Mouse (Mus musculus): ENCODE results near the gene Mecom. TPM values are rescaled to one million over a fixed set of nuclear protein-coding genes. Genes with fewer than 3 reads are reported as not detected.
A peak's percentile ranks its signal among the peaks of the same experiment; 100 is the strongest.

Mecom gene
- polyA plus RNA-seq, 1 experiment from 2014 or later = 13.0 TPM

DNA sequence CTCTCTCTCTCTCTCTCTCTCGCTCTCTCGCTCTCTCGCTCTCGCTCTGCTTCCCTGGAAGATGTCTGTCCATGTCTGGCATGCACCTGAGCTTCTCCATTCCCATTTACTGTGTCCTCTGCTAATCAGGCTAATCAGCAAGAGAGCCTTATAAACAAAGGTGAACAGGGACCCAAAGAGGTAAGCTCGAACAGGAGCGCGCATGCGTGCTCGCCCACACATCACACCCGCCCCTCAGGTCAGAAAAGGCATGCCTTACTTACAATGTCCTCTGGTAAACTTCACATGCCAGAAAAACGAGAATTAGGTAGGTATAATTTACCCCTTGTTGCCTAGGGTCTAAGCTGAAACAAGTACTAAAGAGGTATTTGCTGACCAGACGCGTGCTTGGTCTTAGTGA is 527.8 kb downstream of the Mecom start:
- no peaks in the 10 kb centered on the region for H3K36me3 ChIP-seq (ENCODE audit: control insufficient read depth, insufficient read depth, low read length)
- H3K4me1 ChIP-seq (ENCODE audit: control insufficient read depth, insufficient read depth, low read length) = no peaks in the 10 kb centered on the region
- H3K9me3 ChIP-seq (ENCODE audit: control insufficient read depth, low read length) = no peaks in the 10 kb centered on the region
- no peak overlapping the region for H3K9ac ChIP-seq (ENCODE audit: low read depth, low read length)
- H3K27ac ChIP-seq (replicated peaks; ENCODE audit: low read depth, low read length) = no peak overlapping the region
- no peak overlapping the region for H3K4me3 ChIP-seq (ENCODE audit: low read depth, low read length)
- H3K4me2 ChIP-seq (ENCODE audit: low read depth, low read length) = no peak overlapping the region
- WGBS = 87% methylated on average over 13 of the region's 13 CpGs
- no peak for DNase-seq (ENCODE audit: low spot score)
- 0 out of 2 replicates have a peak, but pooled peaks cover 2% of the 10 kb centered on the region for H3K27me3 ChIP-seq (replicated peaks; ENCODE audit: control insufficient read depth, insufficient read depth, low read length)
- no peak for ATAC-seq (ENCODE audit: low read depth)

DNA sequence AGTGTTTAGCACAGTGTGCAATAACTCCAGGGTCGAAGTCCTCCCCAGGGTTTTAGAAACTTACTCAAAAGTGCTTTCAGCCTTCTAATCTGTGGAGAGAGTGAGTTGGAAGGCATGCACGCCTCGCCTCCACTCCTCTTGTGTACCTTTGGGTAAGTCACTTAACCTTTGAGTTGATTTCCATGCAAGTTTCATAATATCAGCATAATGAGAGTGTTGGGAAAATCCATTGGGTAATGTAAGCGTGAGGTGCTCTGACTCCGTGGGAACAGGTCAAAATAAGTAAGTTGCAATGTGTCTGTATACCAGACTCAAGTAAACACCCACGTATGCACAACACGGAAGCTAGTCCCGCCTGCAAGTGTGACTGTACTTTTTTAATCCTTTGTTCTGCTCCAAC is 528.4 kb downstream of the Mecom start:
- no peaks in the 10 kb centered on the region for H3K4me1 ChIP-seq (ENCODE audit: control insufficient read depth, insufficient read depth, low read length)
- no peak overlapping the region for H3K9ac ChIP-seq (ENCODE audit: low read depth, low read length)
- no peaks in the 10 kb centered on the region for H3K9me3 ChIP-seq (ENCODE audit: control insufficient read depth, low read length)
- WGBS = 82% methylated on average over 8 of the region's 8 CpGs
- ATAC-seq (ENCODE audit: low read depth) = no peak
- H3K4me2 ChIP-seq (ENCODE audit: low read depth, low read length) = no peak overlapping the region
- no peaks in the 10 kb centered on the region for H3K36me3 ChIP-seq (ENCODE audit: control insufficient read depth, insufficient read depth, low read length)
- no peak overlapping the region for H3K27ac ChIP-seq (replicated peaks; ENCODE audit: low read depth, low read length)
- 0 out of 2 replicates have a peak, but pooled peaks cover 2% of the 10 kb centered on the region for H3K27me3 ChIP-seq (replicated peaks; ENCODE audit: control insufficient read depth, insufficient read depth, low read length)
- no peak overlapping the region for H3K4me3 ChIP-seq (ENCODE audit: low read depth, low read length)
- no peak for DNase-seq (ENCODE audit: low spot score)

DNA sequence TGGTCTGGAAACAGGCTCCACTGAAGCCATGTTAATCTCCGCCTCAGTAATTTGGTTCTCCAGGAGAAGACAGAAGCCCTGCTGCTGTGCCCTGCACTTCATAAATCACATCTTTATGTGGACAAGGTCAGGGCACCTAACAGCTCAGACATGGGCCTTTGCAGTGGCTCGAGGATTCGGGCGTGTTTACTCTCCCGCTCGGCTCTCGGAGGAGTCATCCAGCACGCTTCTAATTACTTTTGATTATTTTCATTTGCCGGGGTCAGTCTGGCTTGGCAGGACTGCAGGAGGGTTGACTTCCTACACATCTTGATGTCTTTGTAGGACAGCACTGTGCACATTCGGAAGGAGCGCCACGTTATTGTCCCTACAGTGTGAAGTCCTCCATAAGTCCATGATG is 529.6 kb downstream of the Mecom start:
- Histone ChIP-seq H3K27ac (replicated peaks; ENCODE audit: low read depth, low read length) (no peak overlapping the region), H3K36me3 (ENCODE audit: control insufficient read depth, insufficient read depth, low read length) (no peaks in the 10 kb centered on the region), H3K4me1 (ENCODE audit: control insufficient read depth, insufficient read depth, low read length) (no peaks in the 10 kb centered on the region), H3K4me3 (ENCODE audit: low read depth, low read length) (no peak overlapping the region), H3K9ac (ENCODE audit: low read depth, low read length) (no peak overlapping the region), H3K4me2 (ENCODE audit: low read depth, low read length) (no peak overlapping the region), H3K27me3 (replicated peaks; ENCODE audit: control insufficient read depth, insufficient read depth, low read length) (0 out of 2 replicates have a peak, but pooled peaks cover 2% of the 10 kb centered on the region), H3K9me3 (ENCODE audit: control insufficient read depth, low read length) (no peaks in the 10 kb centered on the region)
- DNase-seq (ENCODE audit: low spot score) = no peak
- WGBS = 22% methylated on average over 12 of the region's 12 CpGs
- ATAC-seq (ENCODE audit: low read depth) = no peak

DNA sequence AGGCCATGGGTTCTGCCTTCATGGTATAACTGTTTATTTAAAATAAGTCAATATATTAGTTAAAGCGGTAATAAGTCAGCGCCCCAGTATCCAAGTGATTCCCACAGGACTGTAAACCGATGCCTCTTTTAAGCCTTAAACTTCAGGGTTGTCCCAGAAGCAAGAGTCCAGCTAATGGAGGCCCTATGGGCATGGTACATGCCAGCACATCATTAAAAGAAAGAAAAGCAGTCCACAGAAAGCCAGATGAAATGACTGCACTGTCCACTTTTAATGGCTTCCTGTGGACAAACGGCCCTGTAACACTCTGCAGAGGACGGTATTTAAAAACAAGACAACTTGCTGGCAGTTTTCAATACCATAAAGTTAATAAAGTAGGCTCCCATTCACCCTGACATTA is 531.0 kb downstream of the Mecom start:
- ATAC-seq (ENCODE audit: low read depth) = no peak
- Histone ChIP-seq H3K9ac (ENCODE audit: low read depth, low read length) (no peak overlapping the region), H3K27ac (replicated peaks; ENCODE audit: low read depth, low read length) (no peak overlapping the region), H3K27me3 (replicated peaks; ENCODE audit: control insufficient read depth, insufficient read depth, low read length) (peaks cover 2% of the 10 kb centered on the region; the same call in 1 of the 2 replicates), H3K4me2 (ENCODE audit: low read depth, low read length) (no peak overlapping the region), H3K4me3 (ENCODE audit: low read depth, low read length) (no peak overlapping the region), H3K4me1 (ENCODE audit: control insufficient read depth, insufficient read depth, low read length) (no peaks in the 10 kb centered on the region), H3K36me3 (ENCODE audit: control insufficient read depth, insufficient read depth, low read length) (no peaks in the 10 kb centered on the region), H3K9me3 (ENCODE audit: control insufficient read depth, low read length) (no peaks in the 10 kb centered on the region)
- 53% methylated on average over 5 of the region's 5 CpGs for WGBS
- DNase-seq (ENCODE audit: low spot score) = no peak

DNA sequence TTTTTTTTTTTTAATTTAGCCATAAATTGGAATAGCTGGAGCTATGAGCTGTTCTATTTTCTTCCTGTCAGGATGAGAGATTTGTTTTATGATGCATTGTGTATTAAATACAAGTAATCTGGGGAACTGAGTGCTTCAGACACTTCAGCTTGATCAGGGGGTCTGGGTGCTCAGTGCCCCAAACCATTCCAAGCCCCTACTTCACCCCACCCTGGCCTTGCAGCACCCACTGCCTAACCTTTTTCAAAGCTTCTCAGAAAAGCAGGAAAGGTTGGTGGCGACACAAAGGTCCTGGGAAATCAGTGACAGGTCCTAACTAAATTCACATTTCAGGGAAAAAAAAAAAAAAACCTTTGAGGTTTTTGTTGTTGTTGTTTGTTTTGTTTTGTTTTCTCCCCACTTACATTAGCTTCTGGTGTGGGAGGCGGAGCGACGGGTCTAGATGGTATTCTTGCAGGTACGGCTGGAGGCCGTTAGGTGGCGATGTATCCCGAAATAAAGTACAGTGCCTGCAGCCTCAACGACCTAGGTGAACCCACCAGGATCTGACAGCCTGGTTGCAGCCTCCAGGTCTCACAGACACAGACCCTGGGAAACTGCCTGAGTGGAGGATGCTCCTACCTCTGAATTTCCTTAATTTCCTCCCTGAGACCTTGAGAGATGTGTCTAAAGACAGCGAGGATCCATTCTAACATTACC is 532.7 kb downstream of the Mecom start:
- H3K9ac ChIP-seq (ENCODE audit: low read depth, low read length) = no peak overlapping the region
- no peak overlapping the region for H3K27ac ChIP-seq (replicated peaks; ENCODE audit: low read depth, low read length)
- DNase-seq (ENCODE audit: low spot score) (peak; percentile 88), ATAC-seq (ENCODE audit: low read depth) (peak; percentile 66)
- no peaks in the 10 kb centered on the region for H3K9me3 ChIP-seq (ENCODE audit: control insufficient read depth, low read length)
- no peaks in the 10 kb centered on the region for H3K36me3 ChIP-seq (ENCODE audit: control insufficient read depth, insufficient read depth, low read length)
- peaks cover 8% of the 10 kb centered on the region for H3K27me3 ChIP-seq (replicated peaks; ENCODE audit: control insufficient read depth, insufficient read depth, low read length)
- no peak overlapping the region for H3K4me3 ChIP-seq (ENCODE audit: low read depth, low read length)
- 0 out of 2 replicates have a peak overlapping the region, but pooled peaks have one; percentile 1 for H3K4me2 ChIP-seq (ENCODE audit: low read depth, low read length)
- WGBS = 10% methylated on average over 10 of the region's 10 CpGs
- no peaks in the 10 kb centered on the region for H3K4me1 ChIP-seq (ENCODE audit: control insufficient read depth, insufficient read depth, low read length)

DNA sequence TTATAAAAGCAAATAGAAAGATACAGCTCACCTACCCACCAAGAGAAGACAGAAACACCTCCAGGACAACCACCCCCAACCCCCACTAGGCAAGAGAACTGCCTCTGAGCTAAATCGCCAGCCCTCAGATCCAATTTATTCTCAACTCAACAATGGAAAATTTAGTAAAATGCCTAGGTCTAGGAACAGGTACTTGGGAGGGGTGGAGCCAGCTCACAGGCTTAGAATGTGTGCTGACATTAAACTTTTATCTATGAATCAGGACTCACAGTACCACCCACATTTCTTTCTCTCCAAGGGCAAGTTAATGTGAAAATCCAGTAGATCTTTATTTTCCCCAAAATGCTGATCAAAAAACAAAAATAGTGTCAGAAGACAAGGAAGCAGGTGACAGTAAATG is 533.5 kb downstream of the Mecom start:
- Histone ChIP-seq H3K4me2 (ENCODE audit: low read depth, low read length) (no peak overlapping the region), H3K36me3 (ENCODE audit: control insufficient read depth, insufficient read depth, low read length) (no peaks in the 10 kb centered on the region), H3K4me1 (ENCODE audit: control insufficient read depth, insufficient read depth, low read length) (no peaks in the 10 kb centered on the region), H3K4me3 (ENCODE audit: low read depth, low read length) (no peak overlapping the region), H3K9ac (ENCODE audit: low read depth, low read length) (no peak overlapping the region), H3K9me3 (ENCODE audit: control insufficient read depth, low read length) (no peaks in the 10 kb centered on the region), H3K27me3 (replicated peaks; ENCODE audit: control insufficient read depth, insufficient read depth, low read length) (peaks cover 8% of the 10 kb centered on the region), H3K27ac (replicated peaks; ENCODE audit: low read depth, low read length) (no peak overlapping the region)
- WGBS = 41% methylated on average over 1 of the region's 1 CpGs
- no peak for DNase-seq (ENCODE audit: low spot score)
- ATAC-seq (ENCODE audit: low read depth) = no peak

DNA sequence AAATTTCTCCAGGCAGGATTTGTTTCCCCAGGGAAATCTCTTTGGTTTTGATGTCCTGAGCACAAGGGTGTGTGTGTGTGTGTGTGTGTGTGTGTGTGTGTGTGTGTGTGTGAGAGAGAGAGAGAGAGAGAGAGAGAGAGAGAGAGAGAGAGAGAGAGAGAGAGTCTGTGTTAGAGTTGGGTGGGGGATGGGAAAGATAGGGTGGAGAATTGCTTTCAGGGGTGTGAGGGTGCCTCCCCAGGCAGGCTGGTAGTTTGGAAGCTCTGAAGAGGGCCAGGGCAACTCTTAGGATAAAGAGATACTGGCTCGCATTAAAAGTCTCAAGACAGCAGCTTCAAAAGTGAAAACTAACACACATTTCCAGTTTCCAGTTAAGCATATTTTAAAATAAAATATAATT is 534.4 kb downstream of the Mecom start:
- Histone ChIP-seq H3K9ac (ENCODE audit: low read depth, low read length) (peak overlapping the region; percentile 62; the same call in 1 of the 2 replicates), H3K27me3 (replicated peaks; ENCODE audit: control insufficient read depth, insufficient read depth, low read length) (peaks cover 8% of the 10 kb centered on the region), H3K27ac (replicated peaks; ENCODE audit: low read depth, low read length) (peak overlapping the region; percentile 77), H3K9me3 (ENCODE audit: control insufficient read depth, low read length) (no peaks in the 10 kb centered on the region), H3K4me1 (ENCODE audit: control insufficient read depth, insufficient read depth, low read length) (no peaks in the 10 kb centered on the region), H3K4me2 (ENCODE audit: low read depth, low read length) (peak overlapping the region; percentile 68), H3K36me3 (ENCODE audit: control insufficient read depth, insufficient read depth, low read length) (no peaks in the 10 kb centered on the region), H3K4me3 (ENCODE audit: low read depth, low read length) (peak overlapping the region; percentile 50)
- no peak for DNase-seq (ENCODE audit: low spot score)
- no peak for ATAC-seq (ENCODE audit: low read depth)
- 44% methylated on average over 1 of the region's 1 CpGs for WGBS

DNA sequence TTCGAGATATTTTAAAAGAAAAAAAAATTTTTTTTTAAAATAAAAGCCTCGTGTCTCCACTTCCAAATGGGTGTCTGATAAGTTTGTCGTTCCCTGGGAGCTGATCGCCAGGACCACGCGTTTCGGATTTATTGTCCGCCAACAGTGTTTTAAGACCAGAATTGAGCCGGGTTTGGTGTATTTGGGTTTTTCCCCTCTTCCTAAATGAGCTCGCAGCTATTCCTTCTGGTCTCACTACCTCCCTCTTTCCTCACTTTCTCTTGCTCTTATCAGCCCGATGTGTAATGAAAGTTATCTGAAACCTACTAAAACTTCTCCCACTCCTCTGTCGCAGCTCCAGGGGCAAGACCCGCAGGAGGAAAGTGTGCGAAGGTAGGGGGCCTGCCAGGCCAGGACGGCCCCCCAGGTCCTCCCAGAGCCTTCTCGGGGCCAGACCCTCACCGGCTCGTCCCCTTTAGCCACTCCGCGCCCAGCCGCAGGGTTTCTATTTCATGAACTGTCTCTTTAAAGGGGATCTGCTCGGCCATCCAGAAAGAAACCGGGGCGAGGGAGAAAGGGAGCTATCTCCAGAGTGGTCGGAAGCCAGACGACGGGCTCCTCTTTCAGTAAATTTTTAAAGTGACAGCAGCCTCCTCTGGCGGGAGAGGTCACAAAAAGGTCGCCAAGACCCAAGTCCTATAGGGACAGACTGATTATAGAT is 535.0 kb downstream of the Mecom start:
- H3K4me2 ChIP-seq (ENCODE audit: low read depth, low read length) = peak overlapping the region; percentile 68
- ATAC-seq (ENCODE audit: low read depth) (peak; percentile 61), DNase-seq (ENCODE audit: low spot score) (peak; percentile 72)
- H3K4me3 ChIP-seq (ENCODE audit: low read depth, low read length) = peak overlapping the region; percentile 50
- H3K27me3 ChIP-seq (replicated peaks; ENCODE audit: control insufficient read depth, insufficient read depth, low read length) = peaks cover 8% of the 10 kb centered on the region
- H3K9me3 ChIP-seq (ENCODE audit: control insufficient read depth, low read length) = no peaks in the 10 kb centered on the region
- no peaks in the 10 kb centered on the region for H3K4me1 ChIP-seq (ENCODE audit: control insufficient read depth, insufficient read depth, low read length)
- peak overlapping the region; percentile 62 for H3K9ac ChIP-seq (ENCODE audit: low read depth, low read length)
- H3K27ac ChIP-seq (replicated peaks; ENCODE audit: low read depth, low read length) = peak overlapping the region; percentile 77
- WGBS = under 1% methylated on average over 29 of the region's 29 CpGs
- no peaks in the 10 kb centered on the region for H3K36me3 ChIP-seq (ENCODE audit: control insufficient read depth, insufficient read depth, low read length)

Data from embryonic facial prominence, embryonic 14.5 days (tissue).